Mouse (Mus musculus) 3134 (cell line): ENCODE measurements around the gene Ap1s1.

ENCODE experiments used
- DNase-seq: peaks from one replicate; pipeline ENCODE4 v3.0.0-alpha.2; 2011; ENCODE audit warnings: low spot score; ENCODE audit not compliant: insufficient read length; ENCODE audit errors: extremely low read depth

The Ap1s1 gene

GRCm38 (mm10) chr5:137065923-137066322 is 20.0 kb upstream of the Ap1s1 start:
- DNase-seq, result no peak

GRCm38 (mm10) chr5:137065454-137065853 is 19.5 kb upstream of the Ap1s1 start:
- no peak for DNase-seq

- DNase-seq, result no peak
Measured at GRCm38 (mm10) chr5:137062601-137063000, 16.7 kb upstream of the Ap1s1 start.

GRCm38 (mm10) chr5:137061809-137062481 is 16.0 kb upstream of the Ap1s1 start:
- DNase-seq, result peak; percentile 59

- no peak for DNase-seq
Measured at GRCm38 (mm10) chr5:137054873-137055272, 8.9 kb upstream of the Ap1s1 start.

GRCm38 (mm10) chr5:137054299-137054698 is 8.4 kb upstream of the Ap1s1 start:
- no peak for DNase-seq

GRCm38 (mm10) chr5:137051914-137052505 is 6.1 kb upstream of the Ap1s1 start:
- DNase-seq, result no peak

GRCm38 (mm10) chr5:137051125-137051524 is 5.2 kb upstream of the Ap1s1 start:
- no peak for DNase-seq

- DNase-seq, result no peak
Measured at GRCm38 (mm10) chr5:137046991-137047390, 1.1 kb upstream of the Ap1s1 start.

- no peak for DNase-seq
Measured at GRCm38 (mm10) chr5:137046324-137046718, 386 bp upstream of the Ap1s1 start.

- DNase-seq, result no peak
Measured at GRCm38 (mm10) chr5:137043997-137044396, 1.9 kb downstream of the Ap1s1 start.

GRCm38 (mm10) chr5:137041442-137041841 is 4.5 kb downstream of the Ap1s1 start:
- no peak for DNase-seq

- no peak for DNase-seq
Measured at GRCm38 (mm10) chr5:137039453-137039852, 6.5 kb downstream of the Ap1s1 start.

- peak; percentile 75 for DNase-seq
Measured at GRCm38 (mm10) chr5:137036211-137036610, 9.7 kb downstream of the Ap1s1 start.

GRCm38 (mm10) chr5:137032641-137033074 is 13.3 kb downstream of the Ap1s1 start:
- DNase-seq, result peak; percentile 94

- no peak for DNase-seq
Measured at GRCm38 (mm10) chr5:137032033-137032421, 13.9 kb downstream of the Ap1s1 start.

- DNase-seq, result no peak
Measured at GRCm38 (mm10) chr5:137031076-137032032, 14.6 kb downstream of the Ap1s1 start.

GRCm38 (mm10) chr5:137030416-137030810 is 15.5 kb downstream of the Ap1s1 start:
- no peak for DNase-seq

GRCm38 (mm10) chr5:137029643-137030415 is 16.1 kb downstream of the Ap1s1 start:
- no peak for DNase-seq

- DNase-seq, result no peak
Measured at GRCm38 (mm10) chr5:137029273-137029585, 16.7 kb downstream of the Ap1s1 start.
